Mouse (Mus musculus) spleen, adult 2 months (tissue): Measurements from ENCODE around the gene Stambpl1. TPM values are rescaled to one million over a fixed set of nuclear protein-coding genes. Genes with fewer than 3 reads are reported as not detected.

Experiments used
- DNase-seq, 2 experiments: peaks; one replicate each; pipeline versions ENCODE4 v3.0.0 to v3.0.0-alpha.2; 2012 to 2021; ENCODE audit warnings: low spot score in 2 of 2, low read depth in 1 of 2
- H3K27ac ChIP-seq: fragments of 200-500 bp; 2 replicates; pipeline ENCODE4 v1.5.1; 2012; ENCODE audit warnings: low read length, inconsistent platforms; ENCODE audit not compliant: insufficient read depth
- H3K27me3 ChIP-seq: fragments of 200-500 bp; 2 replicates; pipeline ENCODE4 v1.6.1; 2012; ENCODE audit warnings: mild to moderate bottlenecking, moderate library complexity, low read length, inconsistent platforms; ENCODE audit not compliant: control insufficient read depth, insufficient read depth
- H3K36me3 ChIP-seq: fragments of 200-500 bp; 2 replicates; pipeline ENCODE4 v1.6.1; 2012; ENCODE audit warnings: mild to moderate bottlenecking, low read length, inconsistent platforms; ENCODE audit not compliant: control insufficient read depth, insufficient read depth
- H3K4me1 ChIP-seq: fragments of 200-500 bp; 2 replicates; pipeline ENCODE4 v1.6.1; 2011; ENCODE audit warnings: inconsistent platforms; ENCODE audit not compliant: control insufficient read depth, insufficient read depth, insufficient read length
- H3K4me3 ChIP-seq: fragments of 200-500 bp; 2 replicates; pipeline ENCODE4 v1.5.1; 2011; ENCODE audit warnings: mild to moderate bottlenecking, inconsistent platforms; ENCODE audit not compliant: insufficient read depth, insufficient read length; ENCODE audit errors: extremely low read depth
- CTCF ChIP-seq: fragments of 200-500 bp; IDR thresholded peaks from 2 replicates; pipeline ENCODE4 v1.5.1; 2011; ENCODE audit warnings: mild to moderate bottlenecking, inconsistent platforms; ENCODE audit not compliant: insufficient read depth, insufficient read length, insufficient replicate concordance; ENCODE audit errors: extremely low read depth
- POLR2A ChIP-seq: fragments of 200-500 bp; IDR thresholded peaks from 2 replicates; pipeline ENCODE4 v1.6.1; 2011; ENCODE audit warnings: low read depth, low read length, inconsistent platforms
- WGBS: fragments of 180-500 bp; shearing (Covaris S2); methylation state at CpG from one replicate; pipeline ENCODE4 v1.1.7; 2018; 5-methylcytosine and 5-hydroxymethylcytosine counted together
- polyA plus RNA-seq: library from polyadenylated mRNA; depleted of rRNA; stranded (reverse); fragments of >200 nt; gene quantifications from 2 replicates; pipeline ENCODE4 v1.2.3, GENCODE M21; 2012

The Stambpl1 gene
- polyA plus RNA-seq, 1 experiment, result 9.5 TPM

DNA sequence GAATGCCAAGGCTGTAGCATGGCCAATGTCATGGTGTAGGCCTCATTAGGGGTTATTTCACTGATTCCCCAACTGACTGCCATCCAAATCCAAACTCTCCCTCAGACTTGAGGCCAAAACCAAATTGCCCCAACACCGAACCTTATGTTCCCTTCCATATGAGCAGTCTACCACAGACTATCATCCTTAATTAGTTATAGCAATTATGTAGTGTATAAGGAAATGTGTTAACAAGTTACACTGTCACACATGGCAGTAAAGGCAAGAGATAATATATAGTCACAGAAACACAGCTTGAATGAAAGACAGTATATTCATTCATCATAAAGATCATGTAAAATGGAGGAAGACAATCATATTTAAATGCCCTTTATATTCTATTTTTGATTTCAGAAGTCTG is 81.0 kb downstream of the Stambpl1 start:
- no peak for DNase-seq
- no peaks in the 10 kb centered on the region for H3K36me3 ChIP-seq
- WGBS, result 95% methylated on average over 1 of the region's 1 CpGs
- H3K4me1 ChIP-seq, result no peaks in the 10 kb centered on the region
- H3K27ac ChIP-seq, result no peak overlapping the region
- H3K4me3 ChIP-seq, result no peak overlapping the region
- TF ChIP-seq CTCF (no peak), POLR2A (no peak)
- no peaks in the 10 kb centered on the region for H3K27me3 ChIP-seq

- Histone ChIP-seq H3K4me1 (no peaks in the 10 kb centered on the region), H3K4me3 (no peak overlapping the region), H3K27me3 (no peaks in the 10 kb centered on the region), H3K36me3 (no peaks in the 10 kb centered on the region), H3K27ac (no peak overlapping the region)
- 91% methylated on average over 3 of the region's 3 CpGs for WGBS
- TF ChIP-seq POLR2A (no peak), CTCF (no peak)
- no peak for DNase-seq
Observed at GRCm38 (mm10) chr19:34278078-34278477, 86.0 kb downstream of the Stambpl1 start.

DNA sequence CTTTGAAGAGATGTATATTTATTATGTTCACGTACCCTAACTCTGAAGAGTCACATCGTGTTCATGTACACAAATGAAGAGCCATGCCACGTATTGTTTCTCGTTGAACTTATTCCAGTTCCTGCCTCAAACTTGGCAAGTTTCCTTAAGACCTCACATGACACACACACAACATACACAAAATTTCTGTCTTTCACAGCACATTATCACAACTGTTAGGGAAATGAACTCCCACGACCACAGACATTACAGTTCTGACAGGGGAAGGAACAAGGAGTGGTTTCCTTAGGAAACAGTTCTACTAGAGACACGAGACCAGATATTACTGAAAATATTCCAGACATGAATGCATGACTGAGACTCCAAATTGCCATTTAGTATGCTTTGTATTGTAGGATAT is 91.6 kb downstream of the Stambpl1 start:
- no peak overlapping the region for H3K4me3 ChIP-seq
- 42% methylated on average over 6 of the region's 6 CpGs for WGBS
- no peaks in the 10 kb centered on the region for H3K36me3 ChIP-seq
- H3K27ac ChIP-seq, result no peak overlapping the region
- no peak for TF ChIP-seq CTCF
- no peak for TF ChIP-seq POLR2A
- DNase-seq, result no peak
- no peaks in the 10 kb centered on the region for H3K27me3 ChIP-seq
- H3K4me1 ChIP-seq, result peaks cover 10% of the 10 kb centered on the region

DNA sequence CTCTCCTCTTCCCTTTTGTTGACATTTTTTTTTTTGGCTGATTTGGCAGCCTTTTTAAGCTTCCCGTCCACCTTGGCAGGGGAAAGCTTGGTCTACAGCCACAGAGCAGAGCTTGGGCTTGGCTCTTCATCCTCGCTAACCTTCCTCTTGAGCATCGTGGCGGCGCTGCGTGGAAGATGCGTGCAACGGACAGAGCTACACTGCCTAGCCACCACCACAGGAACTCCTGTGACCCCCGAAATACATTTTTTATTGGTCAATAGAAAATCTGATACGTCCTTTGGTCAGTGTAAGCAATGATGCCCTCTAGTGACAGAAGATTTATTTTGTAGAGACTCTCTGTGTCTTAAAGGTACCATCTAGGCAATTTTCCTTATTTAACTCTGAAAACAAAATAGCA is 92.4 kb downstream of the Stambpl1 start:
- H3K4me1 ChIP-seq, result peaks cover 16% of the 10 kb centered on the region
- H3K4me3 ChIP-seq, result peak overlapping the region; percentile 27; the same call in 1 of the 2 replicates
- DNase-seq, result no peak
- H3K27me3 ChIP-seq, result no peaks in the 10 kb centered on the region
- no peak overlapping the region for H3K27ac ChIP-seq
- TF ChIP-seq CTCF (no peak), POLR2A (no peak)
- WGBS, result 36% methylated on average over 10 of the region's 10 CpGs
- H3K36me3 ChIP-seq, result no peaks in the 10 kb centered on the region

DNA sequence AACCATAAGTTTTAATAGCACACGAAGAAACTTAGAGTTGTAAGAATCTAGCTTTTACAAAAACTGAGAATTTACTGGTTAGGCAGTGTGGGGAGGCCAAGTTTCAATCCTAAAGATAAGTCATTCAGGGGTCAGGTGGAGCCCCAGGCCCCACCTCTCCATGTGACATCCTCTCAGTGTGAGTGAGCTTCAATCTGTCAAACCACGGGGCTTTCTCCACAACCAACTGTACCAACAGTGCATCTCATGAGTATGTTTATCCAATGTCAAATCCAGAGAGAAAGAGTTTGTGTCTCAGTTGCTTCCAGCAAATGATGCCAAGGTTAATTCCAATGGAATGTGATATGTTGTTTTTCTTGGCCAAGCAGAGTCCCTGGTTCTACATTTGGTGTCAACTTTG is 92.8 kb downstream of the Stambpl1 start:
- DNase-seq, result no peak
- 44% methylated on average over 2 of the region's 2 CpGs for WGBS
- TF ChIP-seq CTCF (no peak), POLR2A (no peak)
- Histone ChIP-seq H3K4me3 (no peak overlapping the region), H3K36me3 (no peaks in the 10 kb centered on the region), H3K4me1 (peaks cover 19% of the 10 kb centered on the region), H3K27me3 (no peaks in the 10 kb centered on the region), H3K27ac (no peak overlapping the region)

DNA sequence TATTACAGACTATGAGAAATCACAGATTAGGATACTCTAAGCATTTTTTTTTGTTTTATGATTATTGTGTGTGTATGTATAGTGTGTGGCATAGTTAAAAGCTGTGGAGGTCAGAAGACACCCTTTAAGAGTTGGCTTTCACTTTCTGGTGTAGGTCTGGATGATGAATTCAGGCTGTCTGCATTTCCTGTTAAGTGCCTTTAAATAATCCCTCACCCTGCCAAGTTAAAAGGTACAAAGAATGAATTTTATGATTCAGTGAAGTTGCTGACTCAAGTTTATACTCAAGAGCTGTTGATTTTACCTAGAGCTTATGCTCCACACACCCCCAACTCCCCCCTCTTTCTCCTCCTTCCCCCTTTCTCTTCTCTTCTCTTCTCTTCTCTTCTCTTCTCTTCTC is 95.2 kb downstream of the Stambpl1 start:
- H3K27ac ChIP-seq, result no peak overlapping the region
- DNase-seq, result no peak
- no peak overlapping the region for H3K4me3 ChIP-seq
- no peak for TF ChIP-seq CTCF
- no peak for TF ChIP-seq POLR2A
- H3K4me1 ChIP-seq, result peaks cover 19% of the 10 kb centered on the region
- no peaks in the 10 kb centered on the region for H3K36me3 ChIP-seq
- H3K27me3 ChIP-seq, result no peaks in the 10 kb centered on the region

- H3K4me1 ChIP-seq, result peaks cover 19% of the 10 kb centered on the region
- H3K4me3 ChIP-seq, result no peak overlapping the region; the same call in 1 of the 2 replicates
- no peaks in the 10 kb centered on the region for H3K27me3 ChIP-seq
- WGBS, result 14% methylated on average over 13 of the region's 13 CpGs
- 0 out of 2 replicates have a peak overlapping the region, but pooled peaks have one; percentile 33 for H3K27ac ChIP-seq
- no peaks in the 10 kb centered on the region for H3K36me3 ChIP-seq
- no peak for DNase-seq
- TF ChIP-seq CTCF (no peak), POLR2A (no peak)
Observed at GRCm38 (mm10) chr19:34287656-34288415, 95.8 kb downstream of the Stambpl1 start.
